Mouse (Mus musculus) 3134 (cell line): Measurements from ENCODE around the gene Itpka.
"Not testable (repeated sequence)": the region's sequence is repeated elsewhere in the genome, so short reads cannot be mapped to it uniquely, and the experiment has no call there.

ENCODE experiments used
- DNase-seq: peaks from one replicate; pipeline ENCODE4 v3.0.0-alpha.2; 2011; ENCODE audit warnings: low spot score; ENCODE audit not compliant: insufficient read length; ENCODE audit errors: extremely low read depth

The Itpka gene

DNA sequence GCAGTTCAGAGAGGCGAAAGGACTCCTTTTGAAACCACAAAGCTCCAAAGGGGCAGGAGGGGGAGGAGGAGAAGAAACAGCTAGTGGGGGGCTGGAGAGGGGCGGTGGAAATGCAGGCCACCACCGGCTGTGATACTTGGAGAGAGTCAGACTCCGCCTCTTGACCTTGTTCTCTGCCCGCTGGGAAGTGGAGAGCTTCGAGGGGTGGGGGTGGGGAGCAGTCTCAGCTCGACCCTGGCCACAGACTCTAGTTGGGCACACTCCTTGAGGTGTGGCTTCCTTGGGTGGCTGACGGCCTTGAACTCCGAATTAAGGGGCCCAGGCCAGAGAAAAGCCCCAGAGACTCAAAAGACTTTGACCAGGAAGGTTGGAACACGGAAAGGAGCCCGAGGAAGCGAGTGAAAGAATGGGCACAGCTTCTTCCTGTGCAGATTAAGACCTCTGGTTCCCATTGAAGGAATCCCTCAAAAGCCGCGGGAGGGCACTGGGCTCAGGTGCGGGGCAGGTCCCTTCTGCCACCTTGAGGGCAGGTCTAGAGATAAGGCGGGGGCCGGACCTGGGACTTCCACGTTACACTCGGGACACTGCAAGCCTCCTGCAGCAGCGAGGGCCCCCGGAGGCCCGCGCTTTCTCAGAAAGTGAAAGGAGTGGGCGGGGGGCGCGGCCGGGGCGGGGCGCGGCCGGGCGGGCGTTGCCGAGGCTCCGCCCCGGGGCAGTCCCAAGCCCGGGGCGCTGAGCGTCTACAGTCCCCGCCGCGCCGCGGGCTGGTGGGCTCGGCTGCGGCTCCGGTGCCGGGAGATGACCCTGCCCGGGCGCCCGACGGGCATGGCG lies at the start of gene Itpka:
Itpka (plus strand) TSS at position 757 of the 831 bp plus-strand sequence.
- DNase-seq: peak; percentile 50

DNA sequence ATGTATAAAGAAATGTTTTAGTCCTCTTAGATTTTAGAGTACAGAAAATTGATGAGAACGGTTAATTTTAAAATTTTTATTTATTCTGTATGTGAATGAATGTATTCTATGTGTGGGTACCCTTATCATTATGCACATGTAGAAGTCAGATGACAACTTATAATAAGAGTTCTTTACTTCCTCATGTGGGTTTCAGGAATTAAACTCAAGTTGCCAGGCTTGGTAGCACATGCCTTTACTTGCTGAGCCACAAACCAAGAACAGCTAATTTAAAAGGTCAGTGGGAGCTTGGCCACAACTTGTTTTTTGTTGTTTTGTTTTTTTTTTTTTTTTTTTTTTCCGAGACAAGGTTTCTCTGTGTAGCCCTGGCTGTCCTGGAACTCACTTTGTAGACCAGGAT lies 47.3 kb upstream of the Itpka start:
- no peak for DNase-seq

DNA sequence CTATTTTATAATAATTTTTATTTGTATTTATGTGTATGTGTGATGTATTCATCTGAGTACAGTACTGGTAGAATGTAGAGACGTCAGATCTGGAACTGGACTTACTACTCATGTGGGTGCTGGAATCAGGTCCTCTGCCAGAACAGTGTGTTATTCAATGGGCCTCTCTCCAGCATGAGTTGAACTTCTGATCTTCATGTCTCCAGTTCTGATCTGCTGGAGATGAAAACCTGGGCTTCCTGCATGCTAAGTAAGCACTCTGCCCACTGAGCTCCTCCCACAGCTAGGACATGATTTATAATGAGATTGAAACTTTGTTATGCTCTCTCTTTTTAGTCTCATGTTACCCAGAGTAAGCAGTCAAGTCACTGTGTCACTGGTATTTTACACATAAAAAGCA lies 46.0 kb upstream of the Itpka start:
- DNase-seq: no peak

DNA sequence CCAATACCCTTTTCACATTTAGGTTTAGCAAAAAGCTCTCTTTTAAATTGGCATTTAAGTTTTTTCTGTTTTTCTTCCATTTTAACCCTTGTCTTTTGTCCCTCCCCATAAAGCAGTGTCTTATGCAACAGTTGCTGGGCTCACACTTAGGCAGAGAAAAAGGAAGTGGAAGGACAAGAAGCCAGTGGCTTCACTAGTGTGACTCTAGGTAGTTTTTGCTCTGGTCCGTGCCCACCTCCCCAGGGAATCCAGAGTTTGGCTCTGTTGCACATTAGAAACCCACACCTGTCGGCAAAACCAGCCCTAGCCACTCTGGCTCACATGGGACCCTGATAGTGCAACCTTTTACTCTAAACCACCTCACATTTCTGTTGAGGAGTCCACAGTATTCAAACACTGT lies 43.7 kb upstream of the Itpka start:
- no peak for DNase-seq

DNA sequence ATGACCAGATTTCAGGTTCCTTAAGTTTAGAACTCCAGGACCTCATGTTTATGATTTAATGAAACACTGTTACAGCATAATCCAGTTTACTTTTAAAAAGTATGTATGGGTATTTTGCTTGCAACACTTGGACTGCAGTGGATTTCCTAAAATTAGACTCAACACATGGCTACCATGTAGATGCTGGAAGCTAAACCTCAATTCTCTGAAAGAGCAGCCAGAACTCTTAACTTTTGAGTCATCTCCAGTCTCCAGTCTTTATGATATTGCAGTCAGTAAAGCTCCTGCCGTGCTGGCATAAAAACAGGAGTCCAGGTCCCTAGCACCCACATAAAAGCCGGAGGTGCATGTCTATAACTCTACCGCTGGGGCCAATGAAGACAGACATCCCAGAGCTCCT lies 42.2 kb upstream of the Itpka start:
- no peak for DNase-seq

DNA sequence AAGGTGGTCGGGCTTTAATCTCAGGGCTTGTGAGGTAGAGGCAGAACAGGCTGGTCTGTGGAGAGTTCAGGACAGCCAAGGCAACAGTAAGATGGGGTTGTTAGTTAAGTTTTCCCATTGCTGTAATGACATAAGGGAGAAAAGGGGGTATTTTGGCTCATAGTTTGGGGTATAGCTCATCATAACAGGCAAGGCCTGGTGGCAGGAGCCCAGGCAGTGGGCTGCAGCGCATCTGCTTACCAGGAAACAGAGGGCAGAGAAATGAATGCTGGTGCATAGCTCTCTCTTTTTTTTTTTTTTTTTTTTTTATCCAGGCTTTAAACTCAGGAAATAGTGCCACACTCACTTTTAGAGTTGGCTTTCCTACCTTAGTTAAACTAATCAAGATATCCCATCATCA lies 39.0 kb upstream of the Itpka start:
- no peak for DNase-seq

DNA sequence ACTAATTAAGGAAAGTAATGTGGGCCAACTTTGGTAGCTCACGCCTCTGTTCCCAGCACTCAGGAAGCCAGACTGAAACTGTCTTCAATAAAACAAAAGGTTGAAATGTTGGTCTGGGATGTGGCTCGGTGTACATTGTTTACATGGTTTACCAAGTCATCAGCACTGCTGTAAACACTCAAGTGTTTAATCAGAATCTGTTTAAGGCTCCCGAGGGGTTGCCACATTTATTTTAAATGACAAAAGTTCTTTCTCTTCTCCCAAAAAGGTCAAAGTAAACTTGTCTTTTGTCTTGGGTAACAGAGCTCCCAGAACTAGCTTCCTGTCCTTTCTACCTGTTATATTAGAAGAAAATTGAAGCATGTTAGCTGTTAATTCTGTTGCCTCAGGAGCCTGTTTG lies 34.5 kb upstream of the Itpka start:
- no peak for DNase-seq

DNA sequence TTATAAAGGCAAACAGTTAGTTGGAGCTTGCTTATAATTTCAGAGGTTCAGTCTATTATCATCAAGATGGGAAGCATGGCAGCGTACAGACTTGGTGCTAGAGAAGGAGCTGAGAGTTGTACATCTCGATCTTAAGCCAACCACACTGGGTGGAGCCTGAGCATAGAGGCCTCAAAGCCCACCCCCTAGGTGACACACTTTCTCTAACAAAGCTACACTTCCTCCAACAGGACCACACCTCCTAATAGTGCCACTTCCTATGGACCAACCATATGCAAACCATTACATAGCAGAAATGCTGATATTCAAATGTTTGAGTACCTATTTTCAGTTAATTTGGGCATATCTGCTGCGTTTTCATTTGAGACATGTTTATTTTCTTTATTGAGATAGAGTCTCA lies 32.1 kb upstream of the Itpka start:
- DNase-seq: no peak

DNA sequence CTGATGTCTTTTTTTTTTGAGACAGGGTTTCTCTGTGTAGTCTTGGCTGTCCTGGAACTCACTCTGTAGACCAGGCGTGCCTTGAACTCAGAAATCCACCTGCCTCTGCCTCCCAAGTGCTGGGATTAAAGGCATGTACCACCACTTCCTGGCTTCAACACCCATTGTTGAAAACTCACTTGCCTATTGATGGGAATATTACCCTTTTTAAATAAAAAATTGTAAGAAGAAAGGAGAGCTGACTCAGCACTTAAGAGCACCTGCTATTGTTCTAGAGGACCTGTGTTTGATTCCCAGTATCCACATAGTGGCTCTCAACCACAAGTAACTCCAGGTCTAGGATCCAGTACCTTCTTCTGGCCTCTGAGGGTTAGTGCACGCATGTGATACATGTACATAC lies 26.3 kb upstream of the Itpka start:
- DNase-seq: not testable (repeated sequence)

DNA sequence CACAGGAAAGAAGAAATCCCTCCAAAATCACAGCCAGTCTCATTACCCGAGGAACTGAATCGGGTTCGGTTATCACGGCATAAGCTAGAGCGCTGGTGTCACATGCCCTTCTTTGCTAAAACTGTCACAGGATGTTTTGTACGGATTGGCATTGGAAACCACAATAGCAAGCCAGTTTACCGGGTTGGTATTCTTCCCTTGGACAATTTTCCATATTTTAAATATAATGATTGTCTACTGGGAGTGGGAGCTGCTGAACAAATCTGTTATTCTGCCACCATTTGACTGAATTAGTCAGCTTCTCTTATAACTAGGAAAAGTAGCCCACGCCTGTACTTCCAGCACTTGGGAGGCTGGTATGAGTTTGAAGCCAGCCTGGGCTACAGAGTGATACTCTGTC lies 21.1 kb upstream of the Itpka start:
- no peak for DNase-seq

DNA sequence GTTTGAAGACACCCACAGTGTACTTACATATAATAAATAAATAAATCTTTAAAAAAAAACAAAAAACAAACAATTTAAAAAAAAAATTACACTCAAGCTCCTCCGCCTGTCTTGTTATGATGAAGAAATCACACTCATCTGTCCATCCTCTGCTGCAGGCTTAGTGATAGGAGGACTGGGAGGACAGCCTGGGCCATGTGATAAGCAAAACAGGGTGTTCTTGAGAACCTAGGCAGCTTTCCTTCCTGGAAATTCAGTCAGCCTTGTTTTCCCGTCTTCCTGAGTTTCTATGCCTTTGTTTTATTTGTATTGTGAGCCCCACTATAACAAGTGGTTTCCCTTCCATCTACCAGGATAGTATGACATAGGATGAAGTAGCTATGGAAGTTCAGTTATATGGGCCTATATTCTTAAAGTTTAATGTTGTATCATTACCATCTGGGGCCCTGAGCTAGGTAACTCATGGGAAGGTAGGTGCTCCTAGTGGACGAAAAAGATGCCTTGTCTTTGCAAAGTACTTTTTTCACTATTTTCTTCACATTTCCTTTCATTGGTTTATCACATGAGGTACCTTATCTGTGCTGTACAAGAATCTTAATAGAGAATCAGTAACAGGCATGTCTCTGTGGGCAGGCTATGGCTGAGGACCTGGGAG lies 14.2 kb upstream of the Itpka start:
- no peak for DNase-seq

DNA sequence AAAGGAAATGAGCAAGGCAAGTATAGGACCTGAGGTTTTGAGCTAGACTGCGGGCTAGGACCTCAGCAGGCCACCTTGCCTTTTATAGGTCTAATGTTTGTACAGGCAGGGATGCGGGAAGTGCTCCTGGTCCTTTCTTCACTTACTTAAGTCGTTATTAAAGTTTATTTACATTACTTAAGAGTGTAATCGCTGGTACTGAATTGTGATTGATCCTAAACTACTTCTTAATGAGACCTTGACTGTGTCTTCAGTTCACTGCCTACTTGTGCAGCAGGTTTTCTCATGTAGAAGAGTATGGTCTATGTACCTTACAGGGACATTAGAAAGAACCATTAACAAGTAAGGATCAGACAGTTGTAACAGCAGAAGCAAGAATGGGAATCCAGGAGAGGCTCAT lies 11.4 kb upstream of the Itpka start:
- no peak for DNase-seq

DNA sequence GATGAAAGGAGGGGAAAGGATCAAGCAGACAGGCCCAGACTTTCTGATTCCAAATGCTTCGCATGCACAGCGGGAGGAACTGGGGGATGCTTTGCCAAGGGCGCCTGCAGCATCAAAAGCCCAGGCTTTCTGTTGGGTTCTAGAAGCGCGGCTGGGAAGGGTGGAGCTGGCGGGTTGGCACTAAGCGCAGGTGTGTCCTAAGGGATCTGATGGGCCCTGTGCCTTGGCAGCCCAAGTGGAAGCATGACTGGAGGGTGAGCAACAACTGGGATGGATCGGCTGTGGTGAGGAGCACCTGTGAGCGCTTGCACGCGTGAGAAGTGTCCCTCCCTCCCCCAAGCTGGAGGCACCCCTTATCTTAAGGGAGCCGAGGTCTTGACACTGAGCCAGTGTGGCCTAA lies 5.0 kb upstream of the Itpka start:
- DNase-seq: peak; percentile 18

DNA sequence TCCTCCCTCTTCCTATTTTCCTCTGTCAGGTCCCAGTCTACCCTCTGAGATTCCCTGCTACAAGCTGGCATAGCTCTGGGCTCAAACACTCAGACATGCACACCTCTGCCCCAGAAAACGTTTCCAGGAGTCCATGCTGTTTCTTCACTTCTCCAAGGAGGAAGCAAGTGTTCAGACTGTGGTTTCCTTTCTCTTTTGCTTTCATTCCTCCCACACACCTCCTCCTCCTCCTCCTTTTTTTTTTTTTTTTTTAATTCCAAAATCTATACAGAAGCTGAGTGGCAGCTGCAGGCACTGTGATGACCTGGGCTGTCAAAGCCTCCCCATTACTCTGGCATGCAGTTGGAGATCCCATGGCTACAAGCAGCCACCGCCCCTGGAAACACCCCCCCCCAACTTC lies 1.6 kb upstream of the Itpka start:
- DNase-seq: no peak

DNA sequence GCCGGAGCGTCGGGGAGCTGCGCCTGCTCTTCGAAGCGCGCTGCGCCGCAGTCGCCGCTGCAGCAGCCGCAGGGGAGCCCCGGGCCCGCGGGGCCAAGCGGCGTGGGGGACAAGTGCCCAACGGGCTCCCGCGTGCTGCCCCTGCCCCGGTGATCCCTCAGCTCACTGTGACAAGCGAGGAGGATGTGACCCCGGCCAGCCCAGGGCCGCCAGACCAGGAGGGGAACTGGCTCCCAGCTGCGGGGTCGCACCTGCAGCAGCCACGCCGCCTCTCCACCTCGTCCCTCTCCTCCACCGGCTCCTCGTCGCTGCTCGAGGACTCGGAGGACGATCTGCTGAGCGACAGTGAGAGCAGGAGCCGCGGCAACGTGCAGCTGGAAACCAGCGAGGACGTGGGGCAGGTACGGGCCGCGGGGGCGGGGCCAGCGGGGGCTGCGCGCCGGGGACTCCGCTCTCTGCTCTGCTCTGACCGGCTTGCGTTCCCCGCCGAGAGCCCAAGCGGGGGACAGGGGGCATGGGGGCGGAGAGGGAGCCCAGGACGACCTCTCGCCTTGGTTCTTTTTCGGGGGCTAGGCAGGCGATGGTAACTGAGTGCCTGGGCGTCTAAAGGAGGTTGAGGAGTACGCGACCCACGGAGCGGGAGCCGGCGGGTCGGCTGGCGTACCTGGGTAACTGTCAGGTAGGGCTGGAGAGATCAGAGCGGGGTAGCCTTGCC lies 481 bp downstream of the Itpka start:
- DNase-seq: peak; percentile 25

DNA sequence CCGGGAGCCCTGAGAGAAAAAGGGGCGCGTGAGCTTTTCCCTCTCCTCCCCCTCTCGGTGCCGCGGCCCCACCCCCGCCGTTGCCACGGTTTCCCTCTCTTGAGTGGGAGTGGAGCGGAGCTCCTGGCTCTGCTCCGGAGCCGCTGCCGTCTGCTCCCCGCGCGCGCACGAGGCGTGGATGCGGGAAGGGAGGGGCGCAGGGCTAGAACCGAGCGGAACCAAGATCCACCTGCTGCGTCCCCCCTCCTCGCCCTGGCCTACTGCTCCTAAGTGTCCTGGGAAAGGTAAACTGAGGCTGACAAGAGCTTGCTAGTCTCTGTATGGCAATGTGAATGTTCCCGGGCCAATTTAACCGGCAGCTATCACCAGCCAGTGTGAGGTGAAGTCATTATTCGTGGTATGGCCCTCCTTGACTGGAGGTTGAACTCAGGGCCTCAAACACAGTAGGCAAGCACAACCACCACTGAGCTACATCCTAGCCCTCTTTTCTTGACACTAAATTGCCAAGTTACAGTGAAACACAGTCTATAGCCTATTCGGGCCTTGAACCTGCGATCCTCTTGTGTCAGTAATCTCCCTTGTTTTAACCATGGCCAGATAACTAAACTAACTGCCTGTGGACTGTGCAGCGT lies 1.2 kb downstream of the Itpka start:
- no peak for DNase-seq

DNA sequence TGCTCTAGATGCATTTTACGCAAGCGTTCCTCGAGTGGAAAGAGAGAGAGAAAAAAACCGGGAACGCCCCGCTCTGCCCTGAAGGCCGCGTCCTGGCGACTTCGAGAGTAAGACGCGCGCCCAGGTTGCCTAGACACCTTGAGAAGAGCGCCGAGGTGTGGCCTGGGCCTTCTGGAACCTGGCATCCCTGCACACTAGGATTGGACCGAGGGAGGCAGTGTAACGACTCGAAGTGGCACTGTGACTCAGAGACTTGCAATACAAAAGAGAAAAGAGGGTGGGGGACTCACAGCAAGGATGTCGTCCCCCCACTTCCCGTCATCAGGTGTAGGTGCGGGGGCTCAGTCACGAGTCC lies 1.6 kb downstream of the Itpka start:
- no peak for DNase-seq

DNA sequence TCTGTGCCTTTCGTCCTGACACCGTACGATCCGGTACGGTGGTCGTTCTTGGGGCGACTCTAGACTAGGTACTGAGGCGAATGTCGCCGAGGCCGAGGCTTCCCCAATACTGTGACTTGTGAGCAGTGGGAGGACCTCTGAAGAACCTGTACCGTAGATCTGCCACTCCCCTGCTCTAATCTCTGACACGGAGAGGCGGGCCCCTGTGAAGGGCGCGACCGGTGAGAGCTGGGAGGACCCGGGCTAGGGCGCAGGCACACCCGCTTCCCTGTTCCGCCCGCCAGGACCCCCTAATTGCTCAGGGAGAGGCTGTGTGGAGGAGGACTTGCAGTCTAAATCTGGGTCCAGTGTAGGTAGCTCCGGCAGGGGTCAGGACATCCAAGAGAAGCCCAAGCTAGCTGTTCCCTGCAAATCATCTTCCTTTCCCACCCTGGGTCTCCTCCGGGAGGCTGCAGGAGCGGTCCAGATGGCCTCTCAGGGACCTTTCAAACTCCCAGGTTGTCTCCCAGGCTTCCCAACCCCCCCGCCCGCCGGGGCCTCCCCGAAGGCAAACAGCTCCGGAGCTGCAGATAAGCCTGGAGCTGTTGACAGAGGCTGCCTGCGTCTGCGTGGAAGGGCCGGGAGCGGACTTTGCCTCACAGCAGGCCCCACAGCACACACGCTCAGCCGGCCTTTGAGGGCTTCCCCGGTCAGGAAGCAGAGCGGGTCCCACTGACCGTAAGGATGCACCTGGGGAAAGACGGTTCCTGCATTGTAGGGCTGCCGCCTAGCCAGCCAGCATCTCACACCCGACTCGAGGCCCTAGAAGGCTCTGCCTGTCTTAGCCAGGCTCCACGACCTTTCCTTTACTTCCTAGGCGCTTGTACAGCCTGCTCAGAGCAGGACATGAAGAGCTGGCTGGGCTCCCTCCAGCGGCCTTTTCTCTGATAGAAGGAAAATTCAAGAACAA lies 2.3 kb downstream of the Itpka start:
- peak; percentile 20 for DNase-seq

DNA sequence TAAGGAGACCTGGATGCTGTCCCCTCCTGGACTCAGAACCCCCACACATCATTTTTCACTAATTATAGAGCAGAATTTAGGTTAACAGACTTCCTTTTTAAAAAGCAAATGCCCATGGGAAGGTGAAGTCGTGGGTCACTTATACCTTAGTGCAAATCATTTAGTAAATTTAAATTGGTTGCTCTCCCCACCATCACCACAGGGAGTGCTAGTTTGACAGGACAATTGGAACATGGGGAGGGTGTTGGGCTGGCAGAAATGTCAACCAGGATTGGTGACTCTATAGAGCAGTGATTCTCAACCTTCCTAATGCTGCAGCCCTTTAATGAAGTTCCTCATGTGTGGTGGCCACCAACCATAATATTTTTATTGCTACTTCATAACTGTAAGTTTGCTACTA lies 3.1 kb downstream of the Itpka start:
- DNase-seq: no peak

DNA sequence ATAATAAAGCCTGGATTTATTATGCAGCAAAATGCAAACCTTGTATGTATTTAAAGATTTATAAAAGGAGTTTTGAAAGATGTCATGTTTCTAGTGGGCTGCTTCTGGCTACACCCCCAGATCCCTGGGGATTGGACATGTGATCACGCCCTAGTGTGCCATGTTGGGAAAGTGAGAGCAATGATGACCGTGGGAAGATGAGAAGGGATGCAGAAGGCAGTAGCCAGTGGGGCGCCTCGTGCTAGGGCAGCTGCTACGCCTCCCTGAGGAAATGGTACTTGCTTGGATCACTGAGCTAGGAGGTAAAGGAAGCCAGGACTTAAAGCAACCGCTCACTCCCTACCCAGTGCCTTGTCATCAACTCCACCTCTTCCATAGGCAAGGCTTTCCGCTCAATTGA lies 5.4 kb downstream of the Itpka start:
- no peak for DNase-seq
